Mouse (Mus musculus): ENCODE data around the gene Ntn4. TPM values are rescaled to one million over a fixed set of nuclear protein-coding genes. Genes with fewer than 3 reads are reported as not detected.

Ntn4 gene
- total RNA-seq, 2 experiments from 2014 or later, result 9.1 to 11.5 TPM

- TF ChIP-seq CTCF (IDR thresholded peaks at IDR 0.05), result no peak
- no peak for DNase-seq (ENCODE audit: extremely low spot score in 1 of 2, low spot score in 2 of 2)
- intact Hi-C loops (cut with DNase I), result no loop called here
- Histone ChIP-seq H3K4me3 (no peak overlapping the region), H3K27ac (no peak overlapping the region)
These were observed 50.9 kb downstream of the Ntn4 start for GRCm38 (mm10) chr10:93691344-93691743.

GRCm38 (mm10) chr10:93695043-93695791 is 54.7 kb downstream of the Ntn4 start:
- Histone ChIP-seq H3K4me3 (no peak overlapping the region), H3K27ac (no peak overlapping the region)
- no peak for TF ChIP-seq CTCF (IDR thresholded peaks at IDR 0.05)
- intact Hi-C loops (cut with DNase I), result no loop called here
- no peak for DNase-seq (ENCODE audit: extremely low spot score in 1 of 2, low spot score in 2 of 2)

GRCm38 (mm10) chr10:93696001-93696400 is 55.5 kb downstream of the Ntn4 start:
- no peak for DNase-seq (ENCODE audit: extremely low spot score in 1 of 2, low spot score in 2 of 2)
- intact Hi-C loops (cut with DNase I), result no loop called here
- TF ChIP-seq CTCF (IDR thresholded peaks at IDR 0.05), result no peak
- Histone ChIP-seq H3K4me3 (no peak overlapping the region), H3K27ac (no peak overlapping the region)

GRCm38 (mm10) chr10:93697866-93698483 is 57.5 kb downstream of the Ntn4 start:
- no peak overlapping the region for H3K4me3 ChIP-seq
- intact Hi-C loops (cut with DNase I), result no loop called here
- TF ChIP-seq CTCF (IDR thresholded peaks at IDR 0.05), result no peak
- DNase-seq (ENCODE audit: extremely low spot score in 1 of 2, low spot score in 2 of 2), result no peak
- no peak overlapping the region for H3K27ac ChIP-seq

- intact Hi-C loops (cut with DNase I), result no loop called here
- TF ChIP-seq CTCF (IDR thresholded peaks at IDR 0.05), result no peak
- DNase-seq (ENCODE audit: extremely low spot score in 1 of 2, low spot score in 2 of 2), result no peak
- Histone ChIP-seq H3K27ac (no peak overlapping the region), H3K4me3 (no peak overlapping the region)
These were observed 59.4 kb downstream of the Ntn4 start for GRCm38 (mm10) chr10:93699689-93700478.

- Histone ChIP-seq H3K27ac (no peak overlapping the region), H3K4me3 (peak overlapping the region; percentile 27)
- DNase-seq (ENCODE audit: extremely low spot score in 1 of 2, low spot score in 2 of 2), result no peak
- TF ChIP-seq CTCF (IDR thresholded peaks at IDR 0.05), result no peak
- intact Hi-C loops (cut with DNase I), result no loop called here
These were observed 60.3 kb downstream of the Ntn4 start for GRCm38 (mm10) chr10:93700589-93701363.

GRCm38 (mm10) chr10:93703946-93704345 is 63.5 kb downstream of the Ntn4 start:
- no peak overlapping the region for H3K4me3 ChIP-seq
- no peak for DNase-seq (ENCODE audit: extremely low spot score in 1 of 2, low spot score in 2 of 2)
- intact Hi-C loops (cut with DNase I), result no loop called here
- no peak overlapping the region for H3K27ac ChIP-seq
- TF ChIP-seq CTCF (IDR thresholded peaks at IDR 0.05), result no peak

DNA sequence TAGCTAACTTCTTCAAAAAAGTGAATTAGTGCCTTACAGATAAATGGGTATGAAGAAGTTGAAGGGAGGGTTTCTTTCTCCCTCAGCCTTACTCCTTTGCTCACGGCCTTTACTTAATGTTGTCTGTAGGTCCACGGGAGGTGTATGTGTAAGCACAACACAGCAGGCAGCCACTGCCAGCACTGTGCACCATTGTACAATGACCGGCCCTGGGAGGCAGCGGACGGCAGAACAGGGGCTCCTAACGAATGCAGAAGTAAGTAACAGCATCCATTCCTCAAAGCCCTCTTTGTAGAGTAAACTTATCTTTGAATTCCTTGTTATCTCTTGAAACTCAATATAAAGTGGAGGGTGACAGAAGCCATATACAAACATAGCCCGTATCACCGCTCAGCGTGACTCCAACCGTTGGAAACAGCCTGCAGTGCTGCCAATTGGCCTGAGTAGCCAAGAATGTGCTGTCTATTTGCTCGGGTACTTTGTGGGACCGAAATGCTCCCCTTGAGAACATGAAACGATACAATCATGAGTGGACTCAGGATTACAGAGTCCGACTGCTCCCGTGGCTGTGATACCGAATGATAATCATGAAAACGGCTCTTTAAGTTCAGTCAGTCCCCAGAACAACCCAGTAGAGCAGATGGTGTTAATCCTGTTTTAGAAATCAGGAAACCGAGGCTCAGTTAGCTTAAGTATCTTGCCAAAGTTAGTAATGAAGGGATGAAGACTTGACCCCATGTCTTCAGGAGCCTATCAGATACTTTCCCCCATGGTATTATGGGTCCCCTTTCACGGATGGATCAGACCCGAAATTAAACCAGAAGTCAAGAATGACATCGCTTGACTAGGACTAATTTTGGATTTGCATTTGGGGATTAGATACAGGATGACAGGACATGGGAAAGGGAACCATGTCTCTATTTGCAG is 66.9 kb downstream of the Ntn4 start:
- TF ChIP-seq CTCF (IDR thresholded peaks at IDR 0.05), result no peak
- DNase-seq (ENCODE audit: extremely low spot score in 1 of 2, low spot score in 2 of 2), result no peak
- H3K27ac ChIP-seq, result no peak overlapping the region
- no peak overlapping the region for H3K4me3 ChIP-seq
- intact Hi-C loops (cut with DNase I), result no loop called here

DNA sequence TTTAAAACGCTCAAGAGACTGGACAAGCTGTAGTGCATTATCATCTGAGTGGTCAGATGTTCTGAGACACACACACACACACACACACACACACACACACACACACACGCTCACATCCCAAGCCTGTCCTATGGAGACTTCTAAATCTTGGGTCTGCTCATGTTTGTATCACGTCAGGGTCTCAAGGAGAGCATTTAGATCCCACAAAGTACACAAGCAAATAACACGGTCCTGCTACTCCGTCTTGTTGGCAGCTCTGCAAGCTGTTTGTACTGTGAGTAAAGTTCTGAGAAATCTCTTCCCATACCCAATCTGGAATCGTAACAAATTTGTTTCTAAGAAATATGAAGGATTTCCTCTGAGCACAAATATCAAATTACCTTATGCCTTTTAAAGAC is 67.6 kb downstream of the Ntn4 start:
- TF ChIP-seq CTCF (IDR thresholded peaks at IDR 0.05), result no peak
- intact Hi-C loops (cut with DNase I), result no loop called here
- Histone ChIP-seq H3K4me3 (no peak overlapping the region), H3K27ac (no peak overlapping the region)
- no peak for DNase-seq (ENCODE audit: extremely low spot score in 1 of 2, low spot score in 2 of 2)

DNA sequence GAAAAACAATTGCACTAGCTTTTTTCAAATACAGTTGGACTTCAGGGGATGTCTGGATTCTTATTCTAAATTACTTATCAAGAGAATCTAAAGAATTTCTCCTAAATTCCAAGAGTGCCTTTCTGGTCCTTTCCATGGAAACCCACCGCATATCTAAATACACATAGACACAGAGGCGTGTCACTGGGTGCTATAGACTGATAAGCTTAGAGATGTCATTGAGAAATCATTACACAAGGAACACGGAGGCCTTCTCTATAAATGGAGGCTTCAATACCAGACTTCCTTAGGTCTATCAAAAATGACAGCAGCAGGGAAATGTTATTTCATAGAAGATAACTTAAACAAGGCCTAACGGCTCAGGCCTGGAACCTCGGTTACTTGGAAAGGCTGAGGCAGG is 68.0 kb downstream of the Ntn4 start:
- Histone ChIP-seq H3K4me3 (no peak overlapping the region), H3K27ac (no peak overlapping the region)
- no peak for DNase-seq (ENCODE audit: extremely low spot score in 1 of 2, low spot score in 2 of 2)
- intact Hi-C loops (cut with DNase I), result no loop called here
- no peak for TF ChIP-seq CTCF (IDR thresholded peaks at IDR 0.05)

DNA sequence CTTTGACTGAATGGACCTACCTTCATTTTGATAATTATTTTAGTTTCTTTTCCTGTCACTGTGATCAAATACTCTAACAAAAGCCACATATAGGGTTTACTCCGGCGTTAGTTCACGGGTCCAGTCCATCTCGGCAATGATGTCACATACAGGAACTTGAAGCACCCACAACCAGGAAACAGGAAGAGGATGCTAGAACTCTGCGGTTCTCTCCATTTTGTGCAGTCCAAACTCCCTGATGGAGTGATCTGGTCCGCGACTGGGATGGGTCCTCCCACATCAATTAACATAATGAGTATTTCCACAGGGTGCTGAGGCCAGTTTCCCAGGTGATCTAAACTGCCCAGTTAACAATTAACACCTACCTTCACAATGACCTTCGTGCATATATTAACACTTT is 69.1 kb downstream of the Ntn4 start:
- TF ChIP-seq CTCF (IDR thresholded peaks at IDR 0.05), result no peak
- Histone ChIP-seq H3K4me3 (no peak overlapping the region), H3K27ac (no peak overlapping the region)
- no peak for DNase-seq (ENCODE audit: extremely low spot score in 1 of 2, low spot score in 2 of 2)
- intact Hi-C loops (cut with DNase I), result no loop called here
